Mouse (Mus musculus) lung, adult 2 months (tissue): ENCODE data around the gene Gm17349. TPM values are rescaled to one million over a fixed set of nuclear protein-coding genes. Genes with fewer than 3 reads are reported as not detected.

Source experiments
- DNase-seq: peaks from one replicate; pipeline ENCODE4 v3.0.0; 2022
- H3K4me1 ChIP-seq: fragments of 200-500 bp; 2 replicates; pipeline ENCODE4 v1.6.1; 2011; ENCODE audit warnings: low read length; ENCODE audit not compliant: control insufficient read depth, insufficient read depth
- H3K4me3 ChIP-seq: fragments of 200-500 bp; replicated peaks from 2 replicates; pipeline ENCODE3; 2011; ENCODE audit warnings: low read depth, mild to moderate bottlenecking, control low read depth, low read length; ENCODE audit errors: extremely low read depth
- CTCF ChIP-seq: fragments of 200-500 bp; IDR thresholded peaks from 2 replicates; pipeline ENCODE4 v1.5.1; 2011; ENCODE audit warnings: mild to moderate bottlenecking, low read length, control low read depth; ENCODE audit not compliant: insufficient read depth
- POLR2A ChIP-seq: fragments of 200-500 bp; IDR thresholded peaks from 2 replicates; pipeline ENCODE4 v1.6.1; 2011; ENCODE audit warnings: low read depth, mild to moderate bottlenecking, control low read depth, low read length, borderline replicate concordance; ENCODE audit errors: extremely low read depth
- WGBS: fragments of 180-500 bp; shearing (Covaris S2); methylation state at CpG from one replicate; pipeline ENCODE4 v1.1.7; 2018; 5-methylcytosine and 5-hydroxymethylcytosine counted together
- polyA plus RNA-seq: library from polyadenylated mRNA; depleted of rRNA; stranded (reverse); fragments of >200 nt; gene quantifications from 2 replicates; pipeline ENCODE4 v1.2.3, GENCODE M21; 2012; rRNA removed

The Gm17349 gene
- polyA plus RNA-seq, 1 experiment, result not detected

- WGBS, result 16% methylated on average over 21 of the region's 21 CpGs
- H3K4me3 ChIP-seq, result no peak overlapping the region
- no peaks in the 10 kb centered on the region for H3K4me1 ChIP-seq
- no peak for DNase-seq
- TF ChIP-seq CTCF (no peak), POLR2A (no peak)
These were observed 51.4 kb downstream of the Gm17349 start for GRCm38 (mm10) chr15:99653876-99654275.

- TF ChIP-seq CTCF, result no peak
- no peak for TF ChIP-seq POLR2A
- WGBS, result 19% methylated on average over 8 of the region's 8 CpGs
- H3K4me3 ChIP-seq, result no peak overlapping the region
- no peak for DNase-seq
- no peaks in the 10 kb centered on the region for H3K4me1 ChIP-seq
These were observed 52.0 kb downstream of the Gm17349 start for GRCm38 (mm10) chr15:99653291-99653690.

Other genes starting within 250 kb of the Gm17349 start
- gene Nckap5l, start 247.7 kb downstream of the Gm17349 start, polyA plus RNA-seq, result 13.0 and 13.4 TPM in 2 replicates
- gene Bcdin3d, start 230.8 kb downstream of the Gm17349 start, polyA plus RNA-seq, result 5.0 and 5.2 TPM in 2 replicates
- gene Faim2, start 177.3 kb downstream of the Gm17349 start, polyA plus RNA-seq, result 17.4 and 29.7 TPM in 2 replicates
- gene Aqp2, start 126.4 kb downstream of the Gm17349 start, polyA plus RNA-seq, result 1.1 and 1.3 TPM in 2 replicates
- gene Aqp5, start 114.7 kb downstream of the Gm17349 start, polyA plus RNA-seq, result 511 and 692 TPM in 2 replicates
- gene Aqp6, start 104.1 kb downstream of the Gm17349 start, polyA plus RNA-seq, result not detected in 2 replicates
- 2.9 and 4.9 TPM in 2 replicates for gene Racgap1, start 53.8 kb downstream of the Gm17349 start, polyA plus RNA-seq
- 0.18 and 0.19 TPM in 2 replicates for gene Asic1, start 35.1 kb downstream of the Gm17349 start, polyA plus RNA-seq
- 30.1 and 38.0 TPM in 2 replicates for gene Smarcd1, start 3.4 kb downstream of the Gm17349 start, polyA plus RNA-seq
- gene Gpd1, start 12.0 kb upstream of the Gm17349 start, polyA plus RNA-seq, result 55.2 and 114 TPM in 2 replicates
- 168 and 205 TPM in 2 replicates for gene Cox14, start 20.1 kb upstream of the Gm17349 start, polyA plus RNA-seq
- gene Cers5, start 67.4 kb upstream of the Gm17349 start, polyA plus RNA-seq, result 37.2 and 53.4 TPM in 2 replicates
- 23.6 and 29.7 TPM in 2 replicates for gene Lima1, start 170.0 kb upstream of the Gm17349 start, polyA plus RNA-seq